Mouse (Mus musculus): ENCODE measurements around the gene Tmem233.

Tmem233 gene

DNA sequence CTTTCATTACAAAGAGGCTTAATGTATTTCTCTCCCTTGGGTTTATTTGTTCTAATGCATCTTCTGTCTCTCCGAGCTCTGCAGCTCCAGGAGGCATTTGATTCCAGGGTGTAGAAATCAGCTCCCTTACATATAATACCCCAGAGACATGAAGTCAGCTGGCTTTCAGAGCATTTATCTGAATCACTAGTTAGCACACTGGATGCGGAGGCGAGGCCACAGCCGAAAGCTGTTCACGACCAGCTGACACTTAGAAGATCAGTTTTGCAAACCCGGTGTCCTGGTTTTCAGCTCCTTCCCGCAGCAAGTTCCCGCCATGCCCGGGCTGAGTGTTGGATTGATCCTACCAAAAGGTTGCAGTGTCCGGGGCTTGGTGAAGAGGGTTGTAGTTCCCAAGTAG lies 78.8 kb downstream of the Tmem233 start:
- peak; percentile 85 for ATAC-seq (ENCODE audit: low TSS enrichment)

DNA sequence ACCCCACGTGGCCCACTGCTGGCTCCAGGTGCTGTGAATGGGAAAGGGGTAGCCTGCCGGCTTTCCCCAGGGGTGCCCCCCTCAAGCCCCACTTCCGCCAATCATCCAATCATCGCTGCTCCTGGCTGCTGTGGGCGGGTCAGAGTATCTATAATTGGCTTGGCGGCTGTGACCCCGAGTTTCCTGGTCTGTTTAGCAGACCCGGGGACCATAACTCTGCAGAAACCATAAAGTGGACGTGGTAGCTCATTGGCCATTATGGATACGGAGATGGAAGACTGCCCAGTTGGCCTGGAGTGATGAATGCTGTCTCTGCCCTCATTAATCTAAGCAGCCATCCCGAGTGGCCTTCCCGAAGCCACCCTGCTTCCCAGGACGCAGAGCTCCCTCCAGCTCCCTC lies 79.2 kb downstream of the Tmem233 start:
- no peak for ATAC-seq (ENCODE audit: low TSS enrichment)

DNA sequence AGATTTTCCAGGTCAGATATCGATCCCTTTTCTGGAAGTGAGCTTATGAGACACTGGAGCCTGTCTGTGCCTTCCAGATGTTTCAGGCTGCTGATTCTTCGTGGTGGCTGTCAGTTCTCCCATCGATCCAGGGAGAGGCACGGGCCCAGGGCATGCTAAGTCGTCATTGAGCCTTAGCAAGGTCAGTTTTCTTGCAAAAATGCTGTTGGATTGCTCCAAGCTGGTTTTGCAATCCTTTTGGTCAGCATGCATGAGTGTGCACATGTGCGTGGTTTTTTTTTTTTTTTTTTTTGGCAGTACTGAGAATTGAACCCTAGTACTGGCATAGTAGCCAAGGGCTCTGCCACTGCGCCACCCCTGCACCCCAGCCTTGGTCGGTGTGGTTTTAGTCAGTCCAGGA lies 79.9 kb downstream of the Tmem233 start:
- ATAC-seq (ENCODE audit: low TSS enrichment), result no peak

DNA sequence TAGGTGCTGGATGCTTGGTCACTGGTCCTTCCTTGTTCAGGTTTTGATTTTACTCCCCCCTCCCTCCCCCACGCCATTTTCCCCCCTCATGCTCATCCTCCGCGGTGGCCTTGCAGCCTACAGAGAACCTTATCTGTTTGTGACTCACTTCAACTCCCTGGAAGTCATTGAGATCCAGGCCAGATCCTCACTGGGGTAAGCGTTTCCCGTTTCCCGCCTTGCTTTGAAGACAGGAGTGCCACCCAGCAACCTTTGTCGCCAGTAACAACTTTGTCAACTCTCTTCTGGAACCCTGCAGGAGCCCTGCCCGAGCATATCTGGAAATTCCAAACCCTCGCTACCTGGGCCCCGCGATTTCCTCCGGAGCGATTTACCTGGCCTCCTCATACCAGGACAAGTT lies 85.7 kb downstream of the Tmem233 start:
- ATAC-seq (ENCODE audit: low TSS enrichment), result no peak

DNA sequence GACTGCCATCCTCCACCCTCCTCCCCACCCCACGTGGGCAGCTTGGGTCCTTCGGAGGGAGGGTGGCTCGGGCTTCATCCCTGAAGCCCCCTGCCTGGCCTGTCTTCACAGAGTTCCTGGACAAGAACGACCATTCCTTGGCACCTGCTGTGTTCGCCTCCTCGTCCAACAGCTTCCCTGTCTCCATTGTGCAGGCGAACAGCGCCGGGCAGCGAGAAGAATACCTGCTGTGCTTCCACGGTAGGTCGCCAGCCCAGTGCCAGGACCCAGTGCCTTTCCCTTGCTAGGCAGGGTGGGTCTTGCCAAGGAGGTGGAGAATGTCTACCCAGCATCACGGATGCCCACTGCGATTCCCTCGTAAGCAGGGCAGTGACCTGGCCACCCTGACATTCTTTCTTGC lies 88.9 kb downstream of the Tmem233 start:
- no peak for ATAC-seq (ENCODE audit: low TSS enrichment)

DNA sequence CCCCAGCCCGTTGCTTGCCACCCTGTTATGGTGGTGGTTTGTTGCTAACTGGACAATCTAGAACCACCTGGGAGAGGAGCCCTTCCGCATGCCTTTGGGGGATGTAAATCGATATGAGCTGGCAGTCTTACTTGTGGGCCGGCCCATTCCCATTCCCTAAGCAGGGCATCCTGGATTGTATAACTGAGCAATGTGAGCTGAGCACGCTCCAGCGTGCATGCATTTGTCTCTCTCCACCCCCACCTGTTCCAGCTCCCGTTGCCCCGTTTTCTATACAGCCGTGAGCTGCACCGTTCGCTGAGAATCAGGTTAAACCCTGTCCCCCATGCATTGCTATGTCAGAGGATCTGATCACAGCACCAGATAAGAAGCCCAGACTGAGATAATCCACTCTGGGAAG lies 91.3 kb downstream of the Tmem233 start:
- peak; percentile 45; the same call in 1 of the 2 replicates for ATAC-seq (ENCODE audit: low TSS enrichment)

Measured in frontal cortex, adult (tissue).